Mouse (Mus musculus): Measurements from ENCODE around the gene Rflna. TPM values are rescaled to one million over a fixed set of nuclear protein-coding genes. Genes with fewer than 3 reads are reported as not detected.
A peak's percentile ranks its signal among the peaks of the same experiment; 100 is the strongest.

The Rflna gene
- polyA plus RNA-seq, 1 experiment = 4.5 TPM

GRCm38 (mm10) chr5:125003873-125004255 is 843 bp downstream of the Rflna start:
- Histone ChIP-seq H3K36me3 (ENCODE audit: control insufficient read depth, insufficient read depth, low read length) (no peaks in the 10 kb centered on the region), H3K4me1 (replicated peaks; ENCODE audit: control insufficient read depth, insufficient read depth, low read length) (no peaks in the 10 kb centered on the region), H3K27ac (ENCODE audit: control insufficient read depth, insufficient read depth, low read length) (no peak overlapping the region), H3K4me3 (ENCODE audit: control insufficient read depth, insufficient read depth, low read length) (no peak overlapping the region), H3K27me3 (ENCODE audit: control insufficient read depth, insufficient read depth, low read length) (no peaks in the 10 kb centered on the region; the same call in 1 of the 2 replicates)
- WGBS = 39% methylated on average over 15 of the region's 15 CpGs
- DNase-seq = no peak
- TF ChIP-seq CTCF (IDR thresholded peaks at IDR 0.05; ENCODE audit: borderline replicate concordance, control insufficient read depth, extremely low read depth, insufficient read depth, low read length, poor library complexity) (no peak), POLR2A (IDR thresholded peaks at IDR 0.05; ENCODE audit: control insufficient read depth, extremely low read depth, insufficient read depth, low read length, poor library complexity) (no peak)

DNA sequence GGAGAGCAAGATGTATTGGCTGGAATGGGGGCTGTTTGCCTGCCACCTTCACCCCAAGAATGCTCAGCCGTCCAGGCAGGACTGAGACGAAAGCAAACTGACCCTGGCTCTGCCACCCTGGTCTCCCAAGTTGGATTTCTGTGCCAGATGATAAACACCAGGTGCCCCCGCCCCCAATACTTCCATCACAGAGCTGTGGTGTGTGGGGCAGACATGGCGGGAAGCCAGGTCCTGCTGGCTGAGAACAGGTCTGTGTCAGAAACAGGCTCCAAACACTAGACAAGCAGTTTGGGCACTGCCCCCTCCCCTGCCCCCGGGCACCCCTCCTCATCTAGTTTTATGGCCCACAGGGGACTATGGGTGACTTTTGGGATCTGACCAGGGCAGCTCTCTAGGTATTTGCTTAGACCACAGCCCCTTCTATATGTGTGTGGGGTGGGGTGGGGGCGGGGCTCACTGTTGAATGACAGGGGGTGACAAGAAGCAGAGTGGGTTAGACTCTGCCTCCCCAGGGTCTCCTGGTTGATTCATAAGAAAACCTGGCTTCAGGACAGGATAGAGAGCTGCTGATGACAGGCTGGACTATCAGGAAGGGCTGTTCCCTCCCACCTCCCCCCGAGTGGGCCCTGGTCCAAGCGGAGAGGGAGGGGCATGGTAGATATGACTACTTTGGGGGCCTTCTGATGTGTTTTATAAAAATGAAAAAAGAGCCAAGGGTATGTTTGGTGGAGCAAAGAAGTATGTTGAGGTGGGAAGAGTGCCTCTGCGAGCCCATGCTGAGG is 3.0 kb downstream of the Rflna start:
- Histone ChIP-seq H3K27me3 (ENCODE audit: control insufficient read depth, insufficient read depth, low read length) (no peaks in the 10 kb centered on the region; the same call in 1 of the 2 replicates), H3K4me3 (ENCODE audit: control insufficient read depth, insufficient read depth, low read length) (no peak overlapping the region), H3K36me3 (ENCODE audit: control insufficient read depth, insufficient read depth, low read length) (no peaks in the 10 kb centered on the region), H3K27ac (ENCODE audit: control insufficient read depth, insufficient read depth, low read length) (no peak overlapping the region), H3K4me1 (replicated peaks; ENCODE audit: control insufficient read depth, insufficient read depth, low read length) (no peaks in the 10 kb centered on the region)
- WGBS = 78% methylated on average over 9 of the region's 9 CpGs
- TF ChIP-seq CTCF (IDR thresholded peaks at IDR 0.05; ENCODE audit: borderline replicate concordance, control insufficient read depth, extremely low read depth, insufficient read depth, low read length, poor library complexity) = no peak
- TF ChIP-seq POLR2A (IDR thresholded peaks at IDR 0.05; ENCODE audit: control insufficient read depth, extremely low read depth, insufficient read depth, low read length, poor library complexity) = no peak
- DNase-seq = no peak

GRCm38 (mm10) chr5:125006896-125007295 is 3.9 kb downstream of the Rflna start:
- Histone ChIP-seq H3K4me3 (ENCODE audit: control insufficient read depth, insufficient read depth, low read length) (no peak overlapping the region), H3K4me1 (replicated peaks; ENCODE audit: control insufficient read depth, insufficient read depth, low read length) (no peaks in the 10 kb centered on the region), H3K27ac (ENCODE audit: control insufficient read depth, insufficient read depth, low read length) (no peak overlapping the region), H3K36me3 (ENCODE audit: control insufficient read depth, insufficient read depth, low read length) (no peaks in the 10 kb centered on the region), H3K27me3 (ENCODE audit: control insufficient read depth, insufficient read depth, low read length) (no peaks in the 10 kb centered on the region; the same call in 1 of the 2 replicates)
- no peak for DNase-seq
- TF ChIP-seq CTCF (IDR thresholded peaks at IDR 0.05; ENCODE audit: borderline replicate concordance, control insufficient read depth, extremely low read depth, insufficient read depth, low read length, poor library complexity) = no peak
- TF ChIP-seq POLR2A (IDR thresholded peaks at IDR 0.05; ENCODE audit: control insufficient read depth, extremely low read depth, insufficient read depth, low read length, poor library complexity) = no peak
- 66% methylated on average over 5 of the region's 5 CpGs for WGBS

DNA sequence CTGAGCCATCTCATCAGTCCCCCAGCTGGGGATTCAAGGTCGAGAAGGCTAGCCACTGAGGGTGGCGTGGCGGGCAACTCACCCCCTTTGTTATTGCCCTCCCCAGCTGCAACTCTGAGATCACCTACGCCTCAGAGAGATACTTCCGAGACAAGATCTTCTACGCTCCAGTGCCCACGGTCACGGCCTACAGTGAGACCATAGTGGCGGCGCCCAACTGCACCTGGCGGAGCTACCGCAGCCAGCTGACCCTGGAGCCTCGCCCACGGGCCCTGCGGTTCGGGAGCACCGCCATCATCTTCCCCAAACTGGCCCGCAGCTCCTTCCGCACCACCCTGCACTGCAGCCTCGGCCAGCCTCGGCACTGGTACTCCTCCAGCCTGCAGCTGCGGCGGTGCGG is 8.1 kb downstream of the Rflna start:
- TF ChIP-seq POLR2A (IDR thresholded peaks at IDR 0.05; ENCODE audit: control insufficient read depth, extremely low read depth, insufficient read depth, low read length, poor library complexity) = no peak
- TF ChIP-seq CTCF (IDR thresholded peaks at IDR 0.05; ENCODE audit: borderline replicate concordance, control insufficient read depth, extremely low read depth, insufficient read depth, low read length, poor library complexity) = no peak
- no peaks in the 10 kb centered on the region for H3K36me3 ChIP-seq (ENCODE audit: control insufficient read depth, insufficient read depth, low read length)
- peaks cover 13% of the 10 kb centered on the region for H3K4me1 ChIP-seq (replicated peaks; ENCODE audit: control insufficient read depth, insufficient read depth, low read length)
- no peaks in the 10 kb centered on the region for H3K27me3 ChIP-seq (ENCODE audit: control insufficient read depth, insufficient read depth, low read length)
- H3K27ac ChIP-seq (ENCODE audit: control insufficient read depth, insufficient read depth, low read length) = no peak overlapping the region
- WGBS = 91% methylated on average over 24 of the region's 24 CpGs
- no peak overlapping the region for H3K4me3 ChIP-seq (ENCODE audit: control insufficient read depth, insufficient read depth, low read length)
- DNase-seq = no peak

DNA sequence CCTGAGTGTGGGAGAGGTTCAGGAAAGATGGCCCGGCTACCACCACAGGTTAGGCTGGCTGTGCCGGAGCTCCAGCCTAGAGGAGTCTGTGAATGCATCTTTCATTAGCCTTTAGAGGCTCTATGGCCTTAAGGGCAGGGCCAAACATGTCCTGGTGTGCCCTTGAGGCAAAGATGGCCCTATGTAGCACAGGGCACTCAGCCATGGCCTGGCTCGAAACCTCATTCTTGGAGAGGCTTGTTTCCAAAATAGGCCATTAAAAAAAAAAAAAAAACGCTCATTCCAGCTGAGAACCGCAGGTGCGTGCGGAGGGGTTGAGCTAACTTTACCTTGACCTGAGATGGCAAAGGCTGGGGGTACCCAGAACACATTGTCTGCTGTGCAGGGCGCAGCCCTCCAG is 8.6 kb downstream of the Rflna start:
- Histone ChIP-seq H3K4me1 (replicated peaks; ENCODE audit: control insufficient read depth, insufficient read depth, low read length) (peaks cover 18% of the 10 kb centered on the region), H3K36me3 (ENCODE audit: control insufficient read depth, insufficient read depth, low read length) (no peaks in the 10 kb centered on the region), H3K27ac (ENCODE audit: control insufficient read depth, insufficient read depth, low read length) (no peak overlapping the region), H3K4me3 (ENCODE audit: control insufficient read depth, insufficient read depth, low read length) (no peak overlapping the region), H3K27me3 (ENCODE audit: control insufficient read depth, insufficient read depth, low read length) (no peaks in the 10 kb centered on the region)
- no peak for DNase-seq
- WGBS = 96% methylated on average over 8 of the region's 8 CpGs
- no peak for TF ChIP-seq POLR2A (IDR thresholded peaks at IDR 0.05; ENCODE audit: control insufficient read depth, extremely low read depth, insufficient read depth, low read length, poor library complexity)
- TF ChIP-seq CTCF (IDR thresholded peaks at IDR 0.05; ENCODE audit: borderline replicate concordance, control insufficient read depth, extremely low read depth, insufficient read depth, low read length, poor library complexity) = no peak

DNA sequence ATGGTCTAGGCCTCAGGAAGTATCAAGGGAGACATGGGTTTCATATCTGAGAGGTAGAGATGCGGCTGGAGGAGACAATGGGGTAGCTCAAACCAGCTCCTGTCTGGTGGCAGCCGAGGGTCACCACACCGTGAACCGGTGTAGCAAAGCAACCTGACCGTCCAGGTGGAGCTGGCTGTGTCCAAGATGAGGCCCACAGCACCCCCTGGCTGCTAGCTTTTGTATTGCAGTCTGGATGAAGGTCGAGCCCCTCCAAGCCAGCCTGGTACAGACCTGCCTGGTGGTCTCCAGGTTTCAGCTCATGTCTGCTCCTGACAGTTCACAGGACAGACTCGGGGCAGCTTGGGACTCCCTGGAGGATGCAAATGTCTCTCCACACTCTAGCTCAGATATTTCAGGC is 11.5 kb downstream of the Rflna start:
- WGBS = 81% methylated on average over 7 of the region's 7 CpGs
- Histone ChIP-seq H3K27ac (ENCODE audit: control insufficient read depth, insufficient read depth, low read length) (0 out of 2 replicates have a peak overlapping the region, but pooled peaks have one; percentile 19), H3K27me3 (ENCODE audit: control insufficient read depth, insufficient read depth, low read length) (no peaks in the 10 kb centered on the region), H3K36me3 (ENCODE audit: control insufficient read depth, insufficient read depth, low read length) (0 out of 2 replicates have a peak, but pooled peaks cover 4% of the 10 kb centered on the region), H3K4me3 (ENCODE audit: control insufficient read depth, insufficient read depth, low read length) (no peak overlapping the region), H3K4me1 (replicated peaks; ENCODE audit: control insufficient read depth, insufficient read depth, low read length) (peaks cover 24% of the 10 kb centered on the region)
- TF ChIP-seq CTCF (IDR thresholded peaks at IDR 0.05; ENCODE audit: borderline replicate concordance, control insufficient read depth, extremely low read depth, insufficient read depth, low read length, poor library complexity) = peak; percentile 83
- TF ChIP-seq POLR2A (IDR thresholded peaks at IDR 0.05; ENCODE audit: control insufficient read depth, extremely low read depth, insufficient read depth, low read length, poor library complexity) = no peak
- peak; percentile 73 for DNase-seq

All from thymus, adult 2 months (tissue).